Mouse (Mus musculus) forebrain, embryonic 12.5 days (tissue): ENCODE measurements around the gene Als2. TPM values are rescaled to one million over a fixed set of nuclear protein-coding genes. Genes with fewer than 3 reads are reported as not detected.

Experiments
- ATAC-seq: fragments of 200-750 bp; cut with Nextera tagmentation; 2 replicates; pipeline ENCODE4 v1.8.0; 2017; ENCODE audit warnings: moderate TSS enrichment; ENCODE audit not compliant: low FRiP score
- H3K27ac ChIP-seq: fragments of 300-500 bp; sonication (generic); 2 replicates; pipeline ENCODE4 v1.5.1; 2016; ENCODE audit warnings: mild to moderate bottlenecking
- H3K27me3 ChIP-seq: fragments of 300-500 bp; sonication (generic); 2 replicates; pipeline ENCODE4 v1.6.1; 2016; ENCODE audit warnings: mild to moderate bottlenecking
- H3K36me3 ChIP-seq: fragments of 300-500 bp; sonication (generic); replicated peaks from 2 replicates; pipeline ENCODE4 v1.6.1; 2016; ENCODE audit warnings: mild to moderate bottlenecking
- H3K4me1 ChIP-seq: fragments of 300-500 bp; sonication (generic); 2 replicates; pipeline ENCODE4 v1.6.1; 2016
- H3K4me2 ChIP-seq: fragments of 300-500 bp; sonication (generic); 2 replicates; pipeline ENCODE4 v1.6.1; 2016; ENCODE audit warnings: mild to moderate bottlenecking, moderate library complexity
- H3K4me3 ChIP-seq: fragments of 300-500 bp; sonication (generic); replicated peaks from 2 replicates; pipeline ENCODE4 v1.5.1; 2016; ENCODE audit warnings: mild to moderate bottlenecking
- H3K9ac ChIP-seq: fragments of 300-500 bp; sonication (generic); 2 replicates; pipeline ENCODE4 v1.6.1; 2016; ENCODE audit warnings: mild to moderate bottlenecking
- H3K9me3 ChIP-seq: fragments of 300-500 bp; sonication (generic); 2 replicates; pipeline ENCODE4 v1.6.1; 2016
- WGBS: fragments of 180-500 bp; shearing (Covaris S2); methylation state at CpG from one replicate; pipeline ENCODE4 v1.1.7; 2016; 5-methylcytosine and 5-hydroxymethylcytosine counted together
- polyA plus RNA-seq: library from polyadenylated mRNA; unstranded; fragments of >200 nt; fragmentation: Nextera tagmentation; extraction: Ambion mirVana; gene quantifications from 2 replicates; pipeline ENCODE4 v1.2.1, GENCODE M21; 2016

Als2 gene
- polyA plus RNA-seq, 1 experiment from 2014 or later: 21.6 TPM

- no peaks in the 10 kb centered on the region for H3K27me3 ChIP-seq
- ATAC-seq: no peak
- no peak overlapping the region for H3K4me3 ChIP-seq
- no peak overlapping the region for H3K27ac ChIP-seq
- H3K9ac ChIP-seq: no peak overlapping the region
- WGBS: 82% methylated on average over 1 of the region's 1 CpGs
- no peaks in the 10 kb centered on the region for H3K9me3 ChIP-seq
- H3K4me2 ChIP-seq: no peak overlapping the region
- H3K4me1 ChIP-seq: no peaks in the 10 kb centered on the region
- H3K36me3 ChIP-seq: peaks cover 27% of the 10 kb centered on the region
Observed at GRCm38 (mm10) chr1:59204489-59204888, 32.5 kb downstream of the Als2 start.

GRCm38 (mm10) chr1:59202367-59202766 lies 34.7 kb downstream of the Als2 start:
- no peak for ATAC-seq
- Histone ChIP-seq H3K27me3 (no peaks in the 10 kb centered on the region), H3K4me1 (no peaks in the 10 kb centered on the region), H3K9ac (no peak overlapping the region), H3K4me3 (no peak overlapping the region), H3K27ac (no peak overlapping the region), H3K9me3 (no peaks in the 10 kb centered on the region), H3K4me2 (no peak overlapping the region), H3K36me3 (peaks cover 24% of the 10 kb centered on the region)
- WGBS: 90% methylated on average over 10 of the region's 10 CpGs

- 85% methylated on average over 1 of the region's 1 CpGs for WGBS
- Histone ChIP-seq H3K27ac (no peak overlapping the region), H3K27me3 (no peaks in the 10 kb centered on the region), H3K36me3 (peaks cover 24% of the 10 kb centered on the region), H3K9ac (no peak overlapping the region), H3K4me1 (no peaks in the 10 kb centered on the region), H3K9me3 (no peaks in the 10 kb centered on the region), H3K4me2 (no peak overlapping the region), H3K4me3 (no peak overlapping the region)
- ATAC-seq: no peak
Observed at GRCm38 (mm10) chr1:59201561-59201960, 35.5 kb downstream of the Als2 start.

GRCm38 (mm10) chr1:59200960-59201359 lies 36.1 kb downstream of the Als2 start:
- peaks cover 25% of the 10 kb centered on the region for H3K36me3 ChIP-seq
- no peak overlapping the region for H3K4me3 ChIP-seq
- H3K4me2 ChIP-seq: no peak overlapping the region
- WGBS: 89% methylated on average over 5 of the region's 5 CpGs
- H3K27me3 ChIP-seq: no peaks in the 10 kb centered on the region
- no peak for ATAC-seq
- no peaks in the 10 kb centered on the region for H3K4me1 ChIP-seq
- H3K9me3 ChIP-seq: no peaks in the 10 kb centered on the region
- no peak overlapping the region for H3K9ac ChIP-seq
- H3K27ac ChIP-seq: no peak overlapping the region

GRCm38 (mm10) chr1:59194979-59195378 lies 42.1 kb downstream of the Als2 start:
- H3K4me2 ChIP-seq: no peak overlapping the region
- no peaks in the 10 kb centered on the region for H3K9me3 ChIP-seq
- WGBS: 76% methylated on average over 6 of the region's 6 CpGs
- H3K9ac ChIP-seq: no peak overlapping the region
- H3K4me3 ChIP-seq: no peak overlapping the region
- no peak for ATAC-seq
- no peaks in the 10 kb centered on the region for H3K4me1 ChIP-seq
- no peak overlapping the region for H3K27ac ChIP-seq
- H3K36me3 ChIP-seq: peaks cover 33% of the 10 kb centered on the region
- H3K27me3 ChIP-seq: no peaks in the 10 kb centered on the region

GRCm38 (mm10) chr1:59187786-59188185 lies 49.2 kb downstream of the Als2 start:
- 89% methylated on average over 5 of the region's 5 CpGs for WGBS
- peaks cover 22% of the 10 kb centered on the region for H3K36me3 ChIP-seq
- no peak for ATAC-seq

GRCm38 (mm10) chr1:59186317-59186716 lies 50.7 kb downstream of the Als2 start:
- Histone ChIP-seq H3K9me3 (no peaks in the 10 kb centered on the region), H3K9ac (no peak overlapping the region)

More at GRCm38 (mm10) chr1:59187786-59188185, 49.2 kb downstream of the Als2 start:
- Histone ChIP-seq H3K4me3 (no peak overlapping the region), H3K9ac (no peak overlapping the region), H3K4me1 (no peaks in the 10 kb centered on the region), H3K9me3 (no peaks in the 10 kb centered on the region), H3K27ac (no peak overlapping the region), H3K4me2 (no peak overlapping the region), H3K27me3 (no peaks in the 10 kb centered on the region)

GRCm38 (mm10) chr1:59185410-59185809 lies 51.6 kb downstream of the Als2 start:
- Histone ChIP-seq H3K4me1 (no peaks in the 10 kb centered on the region), H3K9ac (no peak overlapping the region), H3K4me2 (no peak overlapping the region), H3K36me3 (peaks cover 15% of the 10 kb centered on the region), H3K27me3 (no peaks in the 10 kb centered on the region), H3K9me3 (no peaks in the 10 kb centered on the region), H3K4me3 (no peak overlapping the region), H3K27ac (no peak overlapping the region)
- WGBS: 95% methylated on average over 9 of the region's 9 CpGs
- ATAC-seq: no peak

More at GRCm38 (mm10) chr1:59186317-59186716, 50.7 kb downstream of the Als2 start:
- peaks cover 23% of the 10 kb centered on the region for H3K36me3 ChIP-seq
- H3K27ac ChIP-seq: no peak overlapping the region
- H3K4me3 ChIP-seq: no peak overlapping the region
- no peaks in the 10 kb centered on the region for H3K4me1 ChIP-seq
- ATAC-seq: no peak
- H3K27me3 ChIP-seq: no peaks in the 10 kb centered on the region
- 89% methylated on average over 10 of the region's 10 CpGs for WGBS
- H3K4me2 ChIP-seq: no peak overlapping the region

GRCm38 (mm10) chr1:59183045-59183444 lies 54.0 kb downstream of the Als2 start:
- Histone ChIP-seq H3K27ac (no peak overlapping the region), H3K9ac (no peak overlapping the region), H3K4me1 (no peaks in the 10 kb centered on the region), H3K4me3 (no peak overlapping the region), H3K36me3 (peaks cover 32% of the 10 kb centered on the region), H3K27me3 (no peaks in the 10 kb centered on the region), H3K4me2 (no peak overlapping the region), H3K9me3 (no peaks in the 10 kb centered on the region)
- WGBS: 92% methylated on average over 4 of the region's 4 CpGs
- ATAC-seq: no peak

GRCm38 (mm10) chr1:59182373-59182772 lies 54.7 kb downstream of the Als2 start:
- peaks cover 39% of the 10 kb centered on the region for H3K36me3 ChIP-seq
- 94% methylated on average over 2 of the region's 2 CpGs for WGBS

GRCm38 (mm10) chr1:59180003-59180402 lies 57.0 kb downstream of the Als2 start:
- Histone ChIP-seq H3K4me3 (no peak overlapping the region), H3K4me1 (no peaks in the 10 kb centered on the region), H3K27me3 (no peaks in the 10 kb centered on the region), H3K9me3 (no peaks in the 10 kb centered on the region), H3K4me2 (no peak overlapping the region), H3K9ac (no peak overlapping the region), H3K27ac (no peak overlapping the region), H3K36me3 (peaks cover 44% of the 10 kb centered on the region)
- 91% methylated on average over 3 of the region's 3 CpGs for WGBS
- no peak for ATAC-seq

More at GRCm38 (mm10) chr1:59182373-59182772, 54.7 kb downstream of the Als2 start:
- Histone ChIP-seq H3K27ac (no peak overlapping the region), H3K27me3 (no peaks in the 10 kb centered on the region), H3K4me1 (no peaks in the 10 kb centered on the region), H3K4me3 (no peak overlapping the region), H3K9ac (no peak overlapping the region), H3K9me3 (no peaks in the 10 kb centered on the region), H3K4me2 (no peak overlapping the region)
- no peak for ATAC-seq

- Histone ChIP-seq H3K4me3 (no peak overlapping the region), H3K36me3 (peaks cover 48% of the 10 kb centered on the region), H3K9ac (no peak overlapping the region), H3K9me3 (no peaks in the 10 kb centered on the region), H3K27me3 (no peaks in the 10 kb centered on the region), H3K4me2 (no peak overlapping the region), H3K27ac (no peak overlapping the region), H3K4me1 (no peaks in the 10 kb centered on the region)
- WGBS: 94% methylated on average over 10 of the region's 10 CpGs
- ATAC-seq: no peak
Observed at GRCm38 (mm10) chr1:59178401-59178800, 58.6 kb downstream of the Als2 start.

GRCm38 (mm10) chr1:59174514-59175373 lies 62.3 kb downstream of the Als2 start:
- ATAC-seq: no peak
- 82% methylated on average over 10 of the region's 10 CpGs for WGBS
- H3K27ac ChIP-seq: no peak overlapping the region
- H3K9ac ChIP-seq: no peak overlapping the region
- H3K9me3 ChIP-seq: no peaks in the 10 kb centered on the region
- no peak overlapping the region for H3K4me3 ChIP-seq
- no peaks in the 10 kb centered on the region for H3K4me1 ChIP-seq
- H3K4me2 ChIP-seq: no peak overlapping the region
- H3K27me3 ChIP-seq: no peaks in the 10 kb centered on the region
- peaks cover 55% of the 10 kb centered on the region for H3K36me3 ChIP-seq
